Mouse (Mus musculus) MEL (cell line): ENCODE data around the gene Flt3l. TPM values are rescaled to one million over a fixed set of nuclear protein-coding genes. Genes with fewer than 3 reads are reported as not detected.

Experiments
- DNase-seq: peaks from one replicate; pipeline ENCODE4 v3.0.0; 2011; ENCODE audit warnings: low read depth, low spot score
- H3K27ac ChIP-seq: 2 replicates; pipeline ENCODE4 v1.5.1; 2012; ENCODE audit warnings: low read depth, mild to moderate bottlenecking, control low read depth, low read length, moderate library complexity; ENCODE audit not compliant: control insufficient read depth
- H3K27me3 ChIP-seq, 2 experiments: fragments of 150-350 bp in 1 of 2; sonication (generic) in 1 of 2; 2 replicates each; pipeline ENCODE4 v1.6.1; 2012; ENCODE audit warnings: low read length in 2 of 2, mild to moderate bottlenecking in 2 of 2, improper control_type of control experiment in 1 of 2, moderate library complexity in 1 of 2; ENCODE audit not compliant: insufficient read depth in 2 of 2, control insufficient read depth in 1 of 2
- H3K36me3 ChIP-seq, 2 experiments: 2 replicates each; pipeline ENCODE4 v1.6.1; 2012 to 2014; ENCODE audit warnings: low read length in 2 of 2, improper control_type of control experiment in 1 of 2, inconsistent platforms in 1 of 2, mild to moderate bottlenecking in 1 of 2; ENCODE audit not compliant: insufficient read depth in 2 of 2, control insufficient read depth in 1 of 2
- H3K4me1 ChIP-seq, 2 experiments: fragments of 150-350 bp in 1 of 2; sonication (generic) in 1 of 2; 2 replicates each; pipeline ENCODE4 v1.6.1; 2012; ENCODE audit warnings: low read length in 2 of 2, improper control_type of control experiment in 1 of 2, mild to moderate bottlenecking in 1 of 2; ENCODE audit not compliant: insufficient read depth in 2 of 2, control insufficient read depth in 1 of 2
- H3K4me3 ChIP-seq, 2 experiments: fragments of 150-350 bp in 1 of 2; sonication (generic) in 1 of 2; 2 replicates each; pipeline ENCODE4 v1.5.1; 2012; ENCODE audit warnings: low read depth in 2 of 2, low read length in 2 of 2, mild to moderate bottlenecking in 2 of 2, moderate library complexity in 2 of 2, control low read depth in 1 of 2, improper control_type of control experiment in 1 of 2; ENCODE audit not compliant: control insufficient read depth in 1 of 2, insufficient read depth in 1 of 2
- H3K79me2 ChIP-seq: 2 replicates; pipeline ENCODE4 v1.6.1; 2012; ENCODE audit warnings: mild to moderate bottlenecking, low read length, moderate library complexity; ENCODE audit not compliant: control insufficient read depth, poor library complexity, insufficient read depth
- H3K9ac ChIP-seq: 2 replicates; pipeline ENCODE4 v1.6.1; 2012; ENCODE audit warnings: low read depth, mild to moderate bottlenecking, control low read depth, low read length, moderate library complexity; ENCODE audit not compliant: control insufficient read depth, poor library complexity, severe bottlenecking
- H3K9me3 ChIP-seq: fragments of 150-350 bp; sonication (generic); replicated peaks from 2 replicates; pipeline ENCODE4 v1.6.1; 2012; ENCODE audit warnings: mild to moderate bottlenecking, low read length, improper control_type of control experiment, moderate library complexity; ENCODE audit not compliant: insufficient read depth
- BHLHE40 ChIP-seq: IDR thresholded peaks from 2 replicates; pipeline ENCODE4 v1.6.1; 2012; ENCODE audit warnings: low read depth, mild to moderate bottlenecking, inconsistent platforms, low read length, improper control_type of control experiment, borderline replicate concordance
- CHD1 ChIP-seq: IDR thresholded peaks from 2 replicates; pipeline ENCODE4 v1.6.1; 2012; ENCODE audit warnings: low read depth, mild to moderate bottlenecking, inconsistent platforms, low read length, improper control_type of control experiment
- CHD2 ChIP-seq: IDR thresholded peaks from 2 replicates; pipeline ENCODE4 v1.6.1; 2011; ENCODE audit warnings: low read length, improper control_type of control experiment
- CTCF ChIP-seq, 3 experiments: IDR thresholded peaks in 2 of 3; conservative IDR thresholded peaks in 1 of 3; 2 replicates each; pipeline ENCODE4 v1.5.1; 2011 to 2012; ENCODE audit warnings: low read length in 3 of 3, low read depth in 2 of 3, mild to moderate bottlenecking in 2 of 3, improper control_type of control experiment in 1 of 3, inconsistent platforms in 1 of 3, mixed read lengths in 1 of 3, moderate library complexity in 1 of 3; ENCODE audit not compliant: control insufficient read depth in 1 of 3, insufficient read depth in 1 of 3, poor library complexity in 1 of 3, severe bottlenecking in 1 of 3
- E2F4 ChIP-seq: IDR thresholded peaks from 2 replicates; pipeline ENCODE4 v1.6.1; 2011; ENCODE audit warnings: low read depth, low read length, improper control_type of control experiment, borderline replicate concordance
- ELF1 ChIP-seq: IDR thresholded peaks from 2 replicates; pipeline ENCODE4 v1.6.1; 2014; ENCODE audit warnings: low read depth, mild to moderate bottlenecking, inconsistent platforms, low read length, improper control_type of control experiment, moderate library complexity
- ETS1 ChIP-seq: IDR thresholded peaks from 2 replicates; pipeline ENCODE4 v1.6.1; 2012; ENCODE audit warnings: low read depth, mild to moderate bottlenecking, inconsistent platforms, low read length, improper control_type of control experiment, moderate library complexity
- GABPA ChIP-seq: IDR thresholded peaks from 2 replicates; pipeline ENCODE4 v1.6.1; 2012; ENCODE audit warnings: low read depth, mild to moderate bottlenecking, inconsistent platforms, low read length, improper control_type of control experiment, moderate library complexity
- GATA1 ChIP-seq: IDR thresholded peaks from 2 replicates; pipeline ENCODE4 v1.6.1; 2011; ENCODE audit warnings: low read depth, low read length, improper control_type of control experiment
- HCFC1 ChIP-seq: IDR thresholded peaks from 2 replicates; pipeline ENCODE4 v1.6.1; 2012; ENCODE audit warnings: low read depth, mild to moderate bottlenecking, inconsistent platforms, low read length, improper control_type of control experiment, moderate library complexity
- KAT2A ChIP-seq: conservative IDR thresholded peaks from 2 replicates; pipeline ENCODE4 v1.6.1; 2012; ENCODE audit warnings: low read depth, low read length, improper control_type of control experiment, inconsistent platforms
- MAFK ChIP-seq: IDR thresholded peaks from 2 replicates; pipeline ENCODE4 v1.6.1; 2011; ENCODE audit warnings: low read depth, mild to moderate bottlenecking, low read length, improper control_type of control experiment, borderline replicate concordance
- MAX ChIP-seq: IDR thresholded peaks from 2 replicates; pipeline ENCODE4 v1.6.1; 2011; ENCODE audit warnings: low read length, improper control_type of control experiment
- MAZ ChIP-seq: IDR thresholded peaks from 2 replicates; pipeline ENCODE4 v1.6.1; 2012; ENCODE audit warnings: low read depth, mild to moderate bottlenecking, inconsistent platforms, low read length, improper control_type of control experiment
- MEF2A ChIP-seq: IDR thresholded peaks from 2 replicates; pipeline ENCODE4 v1.6.1; 2014; ENCODE audit warnings: low read depth, mild to moderate bottlenecking, inconsistent platforms, low read length, improper control_type of control experiment; ENCODE audit not compliant: poor library complexity, insufficient replicate concordance, severe bottlenecking; ENCODE audit errors: extremely low read depth
- MXI1 ChIP-seq: IDR thresholded peaks from 2 replicates; pipeline ENCODE4 v1.6.1; 2011; ENCODE audit warnings: mild to moderate bottlenecking, low read depth, low read length, improper control_type of control experiment
- MYB ChIP-seq: IDR thresholded peaks from 2 replicates; pipeline ENCODE4 v1.6.1; 2011; ENCODE audit warnings: mild to moderate bottlenecking, low read depth, low read length, improper control_type of control experiment
- MYC ChIP-seq: IDR thresholded peaks from 2 replicates; pipeline ENCODE4 v1.6.1; 2011; ENCODE audit warnings: low read depth, mild to moderate bottlenecking, low read length, improper control_type of control experiment, moderate library complexity
- NELFE ChIP-seq: IDR thresholded peaks from 2 replicates; pipeline ENCODE4 v1.6.1; 2011; ENCODE audit warnings: low read depth, low read length, improper control_type of control experiment
- NRF1 ChIP-seq: IDR thresholded peaks from 2 replicates; pipeline ENCODE4 v1.6.1; 2014; ENCODE audit warnings: low read depth, mild to moderate bottlenecking, inconsistent platforms, low read length, improper control_type of control experiment, moderate library complexity; ENCODE audit not compliant: poor library complexity, insufficient read depth, severe bottlenecking
- POLR2A ChIP-seq, 2 experiments: IDR thresholded peaks; 2 replicates each; pipeline ENCODE4 v1.6.1; 2011 to 2012; ENCODE audit warnings: low read length in 2 of 2, mild to moderate bottlenecking in 2 of 2, control low read depth in 1 of 2, improper control_type of control experiment in 1 of 2, low read depth in 1 of 2, moderate library complexity in 1 of 2; ENCODE audit not compliant: control insufficient read depth in 1 of 2, insufficient read depth in 1 of 2, poor library complexity in 1 of 2
- POLR2AphosphoS2 ChIP-seq: IDR thresholded peaks from 2 replicates; pipeline ENCODE4 v1.6.1; 2011; ENCODE audit warnings: low read length, improper control_type of control experiment
- POLR2AphosphoS5 ChIP-seq: IDR thresholded peaks from 2 replicates; pipeline ENCODE4 v1.6.1; 2012; ENCODE audit warnings: low read depth, borderline replicate concordance, mild to moderate bottlenecking, inconsistent platforms, low read length, moderate library complexity, mixed read lengths
- RAD21 ChIP-seq: IDR thresholded peaks from 2 replicates; pipeline ENCODE4 v1.6.1; 2011; ENCODE audit warnings: mild to moderate bottlenecking, low read depth, low read length, improper control_type of control experiment
- RCOR1 ChIP-seq: IDR thresholded peaks from 2 replicates; pipeline ENCODE4 v1.6.1; 2012; ENCODE audit warnings: low read depth, mild to moderate bottlenecking, inconsistent platforms, low read length, improper control_type of control experiment
- SIN3A ChIP-seq: IDR thresholded peaks from 2 replicates; pipeline ENCODE4 v1.6.1; 2012; ENCODE audit warnings: low read length, improper control_type of control experiment, inconsistent platforms
- SMC3 ChIP-seq: IDR thresholded peaks from 2 replicates; pipeline ENCODE4 v1.6.1; 2011; ENCODE audit warnings: low read depth, low read length, improper control_type of control experiment
- TAL1 ChIP-seq: IDR thresholded peaks from 2 replicates; pipeline ENCODE4 v1.6.1; 2012; ENCODE audit warnings: mild to moderate bottlenecking, inconsistent platforms, low read length, moderate library complexity, mixed read lengths
- TBP ChIP-seq: IDR thresholded peaks from 2 replicates; pipeline ENCODE4 v1.8.0; 2011; ENCODE audit warnings: low read depth, low read length, improper control_type of control experiment
- TCF12 ChIP-seq: IDR thresholded peaks from 2 replicates; pipeline ENCODE4 v1.6.1; 2014; ENCODE audit warnings: low read depth, mild to moderate bottlenecking, inconsistent platforms, low read length, improper control_type of control experiment, moderate library complexity
- UBTF ChIP-seq: IDR thresholded peaks from 2 replicates; pipeline ENCODE4 v1.6.1; 2012; ENCODE audit warnings: low read depth, mild to moderate bottlenecking, inconsistent platforms, low read length, improper control_type of control experiment, moderate library complexity, borderline replicate concordance; ENCODE audit not compliant: insufficient read depth
- USF1 ChIP-seq: IDR thresholded peaks from 2 replicates; pipeline ENCODE4 v1.6.1; 2014; ENCODE audit warnings: low read depth, mild to moderate bottlenecking, inconsistent platforms, low read length, improper control_type of control experiment, moderate library complexity
- USF2 ChIP-seq, 2 experiments: IDR thresholded peaks; 2 replicates each; pipeline ENCODE4 v1.6.1; 2011 to 2012; ENCODE audit warnings: improper control_type of control experiment in 2 of 2, low read length in 2 of 2, borderline replicate concordance in 1 of 2, inconsistent platforms in 1 of 2, low read depth in 1 of 2, mild to moderate bottlenecking in 1 of 2; ENCODE audit not compliant: insufficient read depth in 1 of 2
- ZC3H11A ChIP-seq: IDR thresholded peaks from 2 replicates; pipeline ENCODE4 v1.6.1; 2012; ENCODE audit warnings: low read depth, mild to moderate bottlenecking, inconsistent platforms, low read length, improper control_type of control experiment
- ZKSCAN1 ChIP-seq: IDR thresholded peaks from 2 replicates; pipeline ENCODE4 v1.6.1; 2012; ENCODE audit warnings: low read depth, mild to moderate bottlenecking, inconsistent platforms, low read length, improper control_type of control experiment, moderate library complexity
- ZMIZ1 ChIP-seq: IDR thresholded peaks from 2 replicates; pipeline ENCODE4 v1.6.1; 2012; ENCODE audit warnings: low read depth, mild to moderate bottlenecking, inconsistent platforms, low read length, improper control_type of control experiment, moderate library complexity
- ZNF384 ChIP-seq: IDR thresholded peaks from 2 replicates; pipeline ENCODE4 v1.6.1; 2012; ENCODE audit warnings: low read depth, mild to moderate bottlenecking, inconsistent platforms, low read length, improper control_type of control experiment
- polyA plus RNA-seq, 2 experiments: library from polyadenylated mRNA; stranded (reverse) in 1 of 2; unstranded in 1 of 2; fragments of >175 nt in 1 of 2; fragments of >200 nt in 1 of 2; gene quantifications; 2 replicates each; pipeline versions ENCODE4 v1.2.1 to v1.2.4; 2012; ENCODE audit warnings: low replicate concordance in 2 of 2, low read depth in 1 of 2; ENCODE audit not compliant: insufficient read length in 2 of 2, insufficient read depth in 1 of 2, missing spikeins in 1 of 2
- total RNA-seq: library from RNA; depleted of rRNA; stranded (reverse); fragments of 300-350 nt; gene quantifications from 2 replicates; pipeline ENCODE4 v1.2.3, GENCODE M21; 2012

Gene Flt3l
- total and polyA plus RNA-seq, 3 experiments = 13.0 to 35.4 TPM; not detected in 1

- no peaks in the 10 kb centered on the region for H3K9me3 ChIP-seq
- H3K36me3 ChIP-seq = peaks cover 0 to 12% of the 10 kb centered on the region in 2 experiments; a peak in 2 of 4 replicates
- H3K4me3 ChIP-seq = peak within 1 kb of the TSS; percentile 50 to 72
- DNase-seq = peak; percentile 96
- H3K27ac ChIP-seq = peak within 1 kb of the TSS; percentile 68
- peak within 1 kb of the TSS; percentile 60 for H3K9ac ChIP-seq
- H3K79me2 ChIP-seq = no peaks in the 10 kb centered on the region; the same call in 1 of the 2 replicates
- no peaks in the 10 kb centered on the region for H3K27me3 ChIP-seq
- peaks cover 2 to 16% of the 10 kb centered on the region in 2 experiments for H3K4me1 ChIP-seq
- peak; percentile 97 for TF ChIP-seq HCFC1
- TF ChIP-seq ELF1 = no peak
- peak in 1 of 2 experiments; percentile 37; a peak in 1 of 4 replicates for TF ChIP-seq POLR2A (IDR thresholded peaks at IDR 0.05; ENCODE audit: control insufficient read depth in 1 of 2, insufficient read depth in 1 of 2, low read depth in 1 of 2, low read length in 2 of 2, poor library complexity in 1 of 2)
- TF ChIP-seq RAD21 = no peak
- TF ChIP-seq MAFK = no peak
- no peak for TF ChIP-seq POLR2AphosphoS2
- TF ChIP-seq USF2 (IDR thresholded peaks at IDR 0.05; ENCODE audit: borderline replicate concordance in 1 of 2, insufficient read depth in 1 of 2, low read depth in 1 of 2, low read length in 2 of 2) = no peak
- no peak for TF ChIP-seq E2F4
- peak; percentile 54; the same call in 1 of the 2 replicates for TF ChIP-seq MAX
- no peak for TF ChIP-seq NELFE
- TF ChIP-seq MEF2A = no peak
- TF ChIP-seq ZKSCAN1 = no peak
- no peak for TF ChIP-seq ETS1
- TF ChIP-seq MXI1 = 0 out of 2 replicates have a peak, but pooled peaks have one; percentile 21
- TF ChIP-seq MAZ = peak; percentile 58; the same call in 1 of the 2 replicates
- TF ChIP-seq ZC3H11A = no peak
- peak; percentile 66 for TF ChIP-seq GATA1
- TF ChIP-seq GABPA = no peak
- TF ChIP-seq SMC3 = no peak
- no peak for TF ChIP-seq CHD2
- 0 out of 2 replicates have a peak, but pooled peaks have one; percentile 52 for TF ChIP-seq SIN3A
- TF ChIP-seq POLR2AphosphoS5 = no peak
- TF ChIP-seq TBP = peak; percentile 66; the same call in 1 of the 2 replicates
- no peak for TF ChIP-seq USF1
- TF ChIP-seq NRF1 = peak; percentile 46; the same call in 1 of the 2 replicates
- no peak for TF ChIP-seq CTCF (IDR thresholded peaks at IDR 0.05 in 2 of 3, conservative IDR thresholded peaks at IDR 0.05 in 1 of 3; ENCODE audit: control insufficient read depth in 1 of 3, insufficient read depth in 1 of 3, low read depth in 2 of 3, low read length in 3 of 3, poor library complexity in 1 of 3, severe bottlenecking in 1 of 3)
- TF ChIP-seq MYC = no peak; the same call in 1 of the 2 replicates
- TF ChIP-seq TCF12 = peak; percentile 16; the same call in 1 of the 2 replicates
- TF ChIP-seq BHLHE40 = no peak
- TF ChIP-seq ZMIZ1 = no peak
- TF ChIP-seq MYB = no peak
- no peak for TF ChIP-seq CHD1
- TF ChIP-seq TAL1 = no peak
- no peak for TF ChIP-seq RCOR1
- no peak for TF ChIP-seq ZNF384
- no peak for TF ChIP-seq UBTF
- peak; percentile 50; the same call in 1 of the 2 replicates for TF ChIP-seq KAT2A
Observed at GRCm38 (mm10) chr7:45092048-45092447, 44.2 kb downstream of the Flt3l start, which contains the start of gene Rcn3. Gene Rcn3, minus strand, starts transcription at chr7:45092221.
